Mouse (Mus musculus): ENCODE results near the gene Zeb2. TPM values are rescaled to one million over a fixed set of nuclear protein-coding genes. Genes with fewer than 3 reads are reported as not detected.

Gene Zeb2
- polyA plus RNA-seq (2021; fragmentation: Nextera tagmentation), result 37.5 and 47.1 TPM in 2 replicates
- long read RNA-seq, experiment 1, full-length matches to known transcripts, result 16 of 57 reads
- long read RNA-seq, experiment 1, partial matches to known transcripts, result 20 of 57 reads
- long read RNA-seq, experiment 1, other reads (novel, unspliced or antisense), result 21 of 57 reads
- long read RNA-seq, experiment 2, full-length matches to known transcripts, result 4 of 53 reads
- long read RNA-seq, experiment 2, partial matches to known transcripts, result 26 of 53 reads
- long read RNA-seq, experiment 2, other reads (novel, unspliced or antisense), result 23 of 53 reads

GRCm38 (mm10) chr2:45117087-45117561 lies at the start of gene Zeb2:
Gene Zeb2, minus strand, starts transcription at chr2:45117395.

Other genes with a start within 250 kb of the Zeb2 start
- 20.1 and 25.1 TPM in 2 replicates for gene Gtdc1, start 189.7 kb downstream of the Zeb2 start, polyA plus RNA-seq (2021; fragmentation: Nextera tagmentation)

Data from left cerebral cortex, adult 6 months (tissue).